Mouse (Mus musculus): Measurements from ENCODE around the gene Gpr27. TPM values are rescaled to one million over a fixed set of nuclear protein-coding genes. Genes with fewer than 3 reads are reported as not detected.

Gpr27 gene
- total RNA-seq, 1 experiment from 2014 or later: 2.8 TPM

Other genes starting within 250 kb of the Gpr27 start
- 46.4 and 64.0 TPM in 2 replicates for gene Foxp1, start 170.0 kb upstream of the Gpr27 start, total RNA-seq (2021)
- 32.9 and 33.6 TPM in 2 replicates for gene Eif4e3, start 25.9 kb upstream of the Gpr27 start, total RNA-seq (2021)
- gene Gm20696, start 25.9 kb upstream of the Gpr27 start, total RNA-seq (2021): 5.0 and 7.7 TPM in 2 replicates
- not detected in 2 replicates for gene Prok2, start 33.7 kb downstream of the Gpr27 start, total RNA-seq (2021)

All from adrenal gland, postnatal 14 days (tissue).